Comparison of ENCODE assay signal across 37 mouse cellular contexts in the genomic region with DNA sequence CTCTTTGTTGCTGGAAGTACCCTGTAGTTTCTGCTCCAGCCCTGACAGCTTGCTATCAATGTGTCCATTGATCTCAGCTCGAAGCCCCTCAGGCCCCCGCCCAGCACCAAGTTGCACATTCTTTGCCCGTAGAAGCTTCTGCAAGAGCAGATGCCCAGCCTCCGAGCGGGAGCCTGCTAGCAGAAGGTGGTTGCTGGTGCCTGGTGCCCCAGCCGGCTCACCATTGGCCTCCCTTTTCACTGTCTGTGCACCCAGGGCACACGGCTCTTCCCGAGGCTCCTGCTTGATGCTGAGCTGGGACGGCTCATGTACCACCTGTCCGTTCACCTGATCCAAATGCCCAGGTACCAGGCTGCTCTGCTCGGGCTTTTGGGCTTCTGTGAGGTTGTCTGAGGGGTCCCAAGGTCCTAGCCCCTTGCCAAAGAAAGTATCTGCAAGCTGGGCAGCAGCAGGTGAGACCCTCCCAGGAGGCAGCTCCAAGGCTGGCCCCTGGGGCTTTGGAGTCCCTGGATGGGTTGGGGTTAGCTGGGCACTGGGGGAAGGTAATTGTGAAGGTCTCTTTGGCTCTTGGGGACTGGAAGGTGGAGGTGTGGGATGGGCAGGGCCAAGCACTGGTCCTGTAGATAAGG. TPM values are rescaled to one million over a fixed set of nuclear protein-coding genes. Genes with fewer than 3 reads are reported as not detected.
"Had no signal": no experiment of that assay in that cellular context is flagged by ENCODE, and none has a peak within 500 bp of the region (broad histone marks: within the 10 kb centered on the region; RNA-seq: fewer than 3 reads in every experiment).

No protein-coding gene starts in this region.

- H3K4me2 ChIP-seq: heart, embryonic 12.5 days; hindbrain, embryonic 13.5 days; hindbrain, embryonic 15.5 days; kidney, embryonic 15.5 days; limb, embryonic 13.5 days; limb, embryonic 15.5 days had no signal

- H3K4me3 ChIP-seq: heart, embryonic 10.5 days; heart, embryonic 12.5 days; hindbrain, embryonic 13.5 days; hindbrain, embryonic 15.5 days; kidney, embryonic 15.5 days; limb, embryonic 13.5 days; limb, embryonic 15.5 days had no signal

- ATAC-seq: forebrain, postnatal 0 days; hindbrain, postnatal 0 days; intestine, embryonic 16.5 days had no signal

- H3K4me1 ChIP-seq: heart, embryonic 10.5 days; heart, embryonic 12.5 days; hindbrain, embryonic 13.5 days; hindbrain, embryonic 15.5 days; kidney, embryonic 15.5 days; limb, embryonic 13.5 days; limb, embryonic 15.5 days had no signal

- H3K27me3 ChIP-seq: heart, embryonic 12.5 days; hindbrain, embryonic 13.5 days; hindbrain, embryonic 15.5 days; kidney, embryonic 15.5 days; limb, embryonic 13.5 days; limb, embryonic 15.5 days had no signal

- H3K27ac ChIP-seq: heart, embryonic 10.5 days; hindbrain, embryonic 13.5 days; hindbrain, embryonic 15.5 days; hindbrain, postnatal 0 days; kidney, embryonic 15.5 days; kidney, postnatal 0 days; limb, embryonic 13.5 days; limb, embryonic 15.5 days had no signal

- H3K9me3 ChIP-seq: heart, embryonic 10.5 days; heart, embryonic 12.5 days; hindbrain, embryonic 13.5 days; hindbrain, embryonic 15.5 days; kidney, embryonic 15.5 days; limb, embryonic 13.5 days; limb, embryonic 15.5 days had no signal

- DNase-seq: forebrain, postnatal 0 days; gastrocnemius, postnatal 36 days; heart, adult 18-20 months; heart, postnatal 10 days; kidney, adult 11 months; kidney, adult 2 months; kidney, adult 9 months; kidney, postnatal 14 days; kidney, postnatal 36 days; left cerebral cortex, postnatal 4 days had no signal

- H3K9ac ChIP-seq: forebrain, postnatal 0 days; heart, embryonic 12.5 days; hindbrain, embryonic 13.5 days; hindbrain, embryonic 15.5 days; kidney, embryonic 15.5 days; limb, embryonic 13.5 days; limb, embryonic 15.5 days had no signal

RNA-seq across cellular contexts. Expression of a gene that starts 34.4 kb away (rescaled TPM):
- polyA plus RNA-seq: heart, embryonic 10.5 days; intestine, embryonic 14.5 days; intestine, embryonic 16.5 days; limb, embryonic 11.5 days had no signal

RNA-seq across cellular contexts. Expression of a gene that starts 54.1 kb away (rescaled TPM):
- total RNA-seq: forebrain, postnatal 0 days; gastrocnemius, adult 18-20 months; gastrocnemius, adult 8-10 months; gastrocnemius, postnatal 36 days; heart, adult 18-20 months; heart, adult 8-10 months; heart, postnatal 10 days; heart, postnatal 25 days; hematopoietic stem cell, adult 5-6 weeks; layer of hippocampus, adult 18-20 months; layer of hippocampus, postnatal 10 days; layer of hippocampus, postnatal 25 days; left cerebral cortex, adult 18-20 months; left cerebral cortex, postnatal 10 days; left cerebral cortex, postnatal 25 days; left cerebral cortex, postnatal 4 days had no signal
- polyA plus RNA-seq: gonadal fat pad, adult 2 months; heart, embryonic 10.5 days; heart, embryonic 12.5 days; heart, embryonic 14.5 days; heart, embryonic 16.5 days; intestine, embryonic 14.5 days; intestine, embryonic 16.5 days; kidney, adult 2 months; kidney, postnatal 0 days; large intestine, adult 2 months; limb, embryonic 11.5 days; limb, embryonic 13.5 days had no signal
